8 mouse cellular contexts compared by ENCODE assay signal in the genomic region with DNA sequence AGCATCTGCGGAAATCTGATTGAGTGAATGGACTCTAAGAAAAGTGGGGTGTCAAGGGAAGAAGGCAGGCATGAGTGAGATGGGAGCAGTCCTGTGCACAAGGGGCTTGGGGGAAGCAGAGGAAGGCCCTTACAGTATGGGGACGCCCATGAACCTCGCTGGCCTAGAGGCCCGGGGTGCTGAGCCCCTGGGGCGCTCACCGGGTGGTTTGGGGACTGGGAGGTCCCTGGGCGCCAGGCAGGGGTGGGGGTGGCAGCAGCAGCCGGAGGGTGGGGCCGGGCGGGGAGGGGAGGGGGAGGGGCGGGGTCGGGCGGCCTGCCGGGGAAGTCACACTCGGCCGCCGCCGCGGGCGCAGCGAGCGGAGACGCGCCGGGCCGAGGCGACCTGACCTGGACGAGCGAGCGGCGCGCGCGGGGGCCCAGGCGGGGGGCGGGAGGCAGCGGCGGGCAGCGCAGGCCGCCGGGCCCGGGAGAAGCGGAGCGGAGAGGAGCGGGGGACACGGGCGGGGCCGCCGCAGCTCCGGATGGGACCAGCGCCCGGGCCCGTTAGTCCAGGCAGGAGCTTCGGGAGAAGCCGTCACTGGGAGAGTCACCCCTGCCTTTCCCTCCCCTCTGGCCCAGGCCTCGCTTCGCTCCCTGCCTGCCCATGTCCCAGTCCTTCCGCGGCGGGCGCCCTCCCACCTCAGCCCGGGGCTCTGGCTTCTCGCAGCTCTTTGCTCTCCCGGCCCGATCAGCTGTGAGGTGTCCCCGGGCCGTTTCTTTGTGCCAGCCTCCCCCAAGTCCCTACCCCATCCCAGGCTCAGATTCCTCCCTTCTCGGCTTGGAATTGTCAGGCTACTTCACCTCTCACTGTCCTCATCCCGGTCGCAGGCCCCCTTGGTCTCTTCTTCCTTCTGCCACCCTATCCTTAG. TPM values are rescaled to one million over a fixed set of nuclear protein-coding genes. Genes with fewer than 3 reads are reported as not detected.
DNase-seq lines count a peak whose midpoint lies in the region; ATAC-seq and TF ChIP-seq lines count a peak whose summit lies in the region.

Gene Npr2 (plus strand): TSS at position 890 of the 910 bp plus-strand sequence.

- H3K9me3 ChIP-seq in forebrain, embryonic 15.5 days: no peaks in the 10 kb centered on the region
- H3K9me3 ChIP-seq in megakaryocyte, embryonic 14.5 days: peaks cover 6% of the 10 kb centered on the region
- no peaks in the 10 kb centered on the region for H3K9me3 ChIP-seq in stomach, embryonic 14.5 days (ENCODE audit: control insufficient read depth, low read depth, low read length)

- DNase-seq in layer of hippocampus, adult 2 months (ENCODE audit: low spot score in 2 of 2): no peak
- no peak for DNase-seq in layer of hippocampus, adult 11-12 months (ENCODE audit: low spot score)
- peak; percentile 59 to 76 for DNase-seq in heart, postnatal 36 days
- DNase-seq in left cerebral cortex, postnatal 10 days (ENCODE audit: extremely low spot score in 1 of 2, low spot score in 2 of 2): peak in 1 of 2 experiments; percentile 71

- peak within 1 kb of the TSS; percentile 96 for H3K9ac ChIP-seq in forebrain, embryonic 15.5 days (replicated peaks)
- peak within 1 kb of the TSS; percentile 76 for H3K9ac ChIP-seq in stomach, embryonic 14.5 days (replicated peaks; ENCODE audit: low read depth, low read length)

- H3K4me1 ChIP-seq in forebrain, embryonic 15.5 days: peaks cover 29% of the 10 kb centered on the region
- peaks cover 19% of the 10 kb centered on the region for H3K4me1 ChIP-seq in megakaryocyte, embryonic 14.5 days
- peaks cover 16% of the 10 kb centered on the region for H3K4me1 ChIP-seq in stomach, embryonic 14.5 days (ENCODE audit: control insufficient read depth, insufficient read depth, low read length)

- peak within 1 kb of the TSS; percentile 95 for H3K27ac ChIP-seq in layer of hippocampus, adult 2 months
- H3K27ac ChIP-seq in forebrain, embryonic 15.5 days (replicated peaks): peak within 1 kb of the TSS; percentile 82
- peak within 1 kb of the TSS; percentile 61 for H3K27ac ChIP-seq in stomach, embryonic 14.5 days (ENCODE audit: low read length)

- intact Hi-C loops in heart, postnatal 36 days (cut with DNase I): loop anchor here (2.0 kb wide), 1 partner anchor 230 kb away; no protein-coding TSS in a partner anchor
- intact Hi-C loops in left cerebral cortex, postnatal 10 days (cut with DNase I): loop anchor here (2.0 kb wide), 2 partner anchors 36 to 82 kb away; no protein-coding TSS in a partner anchor

- peak within 1 kb of the TSS; percentile 86 for H3K4me2 ChIP-seq in forebrain, embryonic 15.5 days (replicated peaks)
- H3K4me2 ChIP-seq in stomach, embryonic 14.5 days (replicated peaks; ENCODE audit: low read depth, low read length): peak within 1 kb of the TSS; percentile 86

- H3K27me3 ChIP-seq in forebrain, embryonic 15.5 days: no peaks in the 10 kb centered on the region
- H3K27me3 ChIP-seq in megakaryocyte, embryonic 14.5 days (replicated peaks): peaks cover 66% of the 10 kb centered on the region
- no peaks in the 10 kb centered on the region for H3K27me3 ChIP-seq in stomach, embryonic 14.5 days (ENCODE audit: control insufficient read depth, insufficient read depth, low read length)

- H3K4me3 ChIP-seq in layer of hippocampus, adult 2 months: peak within 1 kb of the TSS; percentile 82
- H3K4me3 ChIP-seq in forebrain, embryonic 15.5 days: peak within 1 kb of the TSS; percentile 71
- peak within 1 kb of the TSS; percentile 86 for H3K4me3 ChIP-seq in megakaryocyte, embryonic 14.5 days (replicated peaks)
- peak within 1 kb of the TSS; percentile 57 for H3K4me3 ChIP-seq in stomach, embryonic 14.5 days (ENCODE audit: low read depth, low read length)

- WGBS in forebrain, embryonic 15.5 days: 2% methylated on average over 28 of the region's 70 CpGs
- 2% methylated on average over 54 of the region's 70 CpGs for WGBS in stomach, embryonic 14.5 days

- peak; percentile 16 for ATAC-seq in cerebellum, adult (ENCODE audit: insufficient number of reproducible peaks, low FRiP score, low TSS enrichment)
- peak; percentile 66 for ATAC-seq in forebrain, embryonic 15.5 days (replicated peaks)
- peak; percentile 54; the same call in 1 of the 2 replicates for ATAC-seq in stomach, embryonic 14.5 days (ENCODE audit: insufficient number of reproducible peaks, insufficient read depth, low FRiP score, low read depth)

- TF ChIP-seq CTCF in layer of hippocampus, adult 2 months (conservative IDR thresholded peaks at IDR 0.05): no peak

- no peaks in the 10 kb centered on the region for H3K36me3 ChIP-seq in forebrain, embryonic 15.5 days
- H3K36me3 ChIP-seq in megakaryocyte, embryonic 14.5 days (replicated peaks; ENCODE audit: low read length): no peaks in the 10 kb centered on the region
- H3K36me3 ChIP-seq in stomach, embryonic 14.5 days (ENCODE audit: control insufficient read depth, insufficient read depth, low read length): no peaks in the 10 kb centered on the region

RNA-seq across cellular contexts. Expression of gene Npr2, which starts in this region (rescaled TPM):
- 10 to 100 TPM; 57.4 to 59.3 TPM for total RNA-seq in layer of hippocampus, adult 2 months (2021)
- polyA plus RNA-seq in forebrain, embryonic 15.5 days (2015; fragmentation: Nextera tagmentation; extraction: Ambion mirVana): 12.7 and 15.4 TPM in 2 replicates
- total RNA-seq in heart, postnatal 36 days (2021): 10 to 100 TPM; 44.2 to 46.5 TPM
- total RNA-seq in left cerebral cortex, postnatal 10 days (2021): 10 to 100 TPM; 47.0 to 47.5 TPM
- not detected in 2 replicates for polyA plus RNA-seq in megakaryocyte, embryonic 14.5 days (2012; ENCODE audit: insufficient read depth, low replicate concordance)
- polyA plus RNA-seq in stomach, embryonic 14.5 days (2014; fragmentation: Nextera tagmentation; extraction: Ambion mirVana): 13.3 and 17.3 TPM in 2 replicates

Comparison
In these comparisons a context has a peak if more than half of its experiments do, and no peak if none do; other contexts are left out.
1. RNA of gene Npr2 (polyA plus RNA-seq): 13.3 to 17.3 TPM in stomach, embryonic 14.5 days and 12.7 to 15.4 TPM in forebrain, embryonic 15.5 days; not detected in megakaryocyte, embryonic 14.5 days; every median in the first group is over 10 times any median in the second.
2. DNase-seq: peak in heart, postnatal 36 days (2 of 2); none in layer of hippocampus, adult 2 months (0 of 2) and layer of hippocampus, adult 11-12 months (single experiment).
3. ATAC-seq: peak in every context shown above with its lines; median percentile 66 in forebrain, embryonic 15.5 days; 54 in stomach, embryonic 14.5 days; 16 in cerebellum, adult.
4. Peak in every context shown above with its lines, with median percentiles within 50 percentile points of each other: H3K27ac ChIP-seq and H3K4me3 ChIP-seq.